Mouse (Mus musculus) adrenal gland, postnatal 14 days (tissue): ENCODE results near the gene Ctxn1. TPM values are rescaled to one million over a fixed set of nuclear protein-coding genes. Genes with fewer than 3 reads are reported as not detected.
A peak's percentile ranks its signal among the peaks of the same experiment; 100 is the strongest.

Experiments used
- DNase-seq: peaks from one replicate; pipeline ENCODE4 v3.0.0; 2021; ENCODE audit warnings: mixed read lengths
- total RNA-seq: library from RNA; stranded (reverse); gene quantifications from 2 replicates; pipeline ENCODE4 v1.2.3, GENCODE M21; 2021

Ctxn1 gene
- total RNA-seq, 1 experiment from 2014 or later: 7.9 TPM

DNA sequence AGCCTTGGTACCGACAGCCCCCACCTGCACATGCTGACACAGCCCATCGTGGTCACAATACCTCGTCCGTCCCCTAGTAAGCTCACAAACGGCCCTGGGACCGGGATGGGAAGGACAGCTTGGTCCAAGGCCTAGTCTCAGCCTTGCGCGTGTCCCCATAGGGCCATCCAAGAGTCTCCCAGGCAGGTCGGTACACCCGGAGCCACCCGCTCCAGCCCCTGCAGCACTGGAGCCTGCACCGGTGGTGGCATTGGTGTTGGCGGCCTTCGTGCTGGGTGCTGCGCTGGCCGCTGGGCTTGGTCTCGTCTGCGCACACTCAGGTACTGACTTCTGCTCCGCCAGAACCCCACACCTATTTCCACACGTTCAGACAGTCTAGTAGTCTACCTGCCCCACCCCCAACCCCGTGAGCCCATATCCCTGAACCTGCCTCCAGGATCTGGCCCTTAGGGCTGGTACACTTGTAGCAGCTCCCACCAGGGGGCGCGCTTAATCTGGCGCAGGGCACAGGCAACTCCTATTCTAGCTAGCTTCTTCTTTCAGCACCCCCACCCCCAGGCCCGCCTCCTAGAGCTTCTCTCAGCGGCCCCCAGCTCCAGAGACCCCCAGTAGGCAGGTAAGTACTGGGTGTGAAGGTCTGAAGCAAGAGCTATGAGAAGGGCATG, 8.6 kb downstream of the Ctxn1 start:
- DNase-seq: peak; percentile 94

DNA sequence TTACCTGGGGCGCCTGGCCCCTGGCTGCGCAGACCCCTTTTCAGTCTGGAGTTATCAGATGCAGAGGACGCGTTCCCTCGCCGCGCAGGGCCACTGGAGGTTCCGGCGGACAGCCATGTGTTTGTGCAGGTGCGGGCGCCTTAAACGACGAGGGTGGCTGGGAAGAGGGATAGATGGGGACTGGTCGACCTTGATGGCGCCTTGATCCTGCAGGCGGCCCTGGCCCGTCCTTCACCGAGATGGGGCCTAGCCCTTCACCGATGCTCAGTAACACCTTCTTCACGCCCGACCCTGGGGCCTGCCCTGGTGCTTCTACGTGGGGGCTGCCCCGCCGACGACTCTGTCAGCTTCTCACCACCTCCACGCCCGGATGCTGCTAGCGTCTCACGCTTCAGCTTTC, 9.9 kb downstream of the Ctxn1 start:
- peak; percentile 76 for DNase-seq

DNA sequence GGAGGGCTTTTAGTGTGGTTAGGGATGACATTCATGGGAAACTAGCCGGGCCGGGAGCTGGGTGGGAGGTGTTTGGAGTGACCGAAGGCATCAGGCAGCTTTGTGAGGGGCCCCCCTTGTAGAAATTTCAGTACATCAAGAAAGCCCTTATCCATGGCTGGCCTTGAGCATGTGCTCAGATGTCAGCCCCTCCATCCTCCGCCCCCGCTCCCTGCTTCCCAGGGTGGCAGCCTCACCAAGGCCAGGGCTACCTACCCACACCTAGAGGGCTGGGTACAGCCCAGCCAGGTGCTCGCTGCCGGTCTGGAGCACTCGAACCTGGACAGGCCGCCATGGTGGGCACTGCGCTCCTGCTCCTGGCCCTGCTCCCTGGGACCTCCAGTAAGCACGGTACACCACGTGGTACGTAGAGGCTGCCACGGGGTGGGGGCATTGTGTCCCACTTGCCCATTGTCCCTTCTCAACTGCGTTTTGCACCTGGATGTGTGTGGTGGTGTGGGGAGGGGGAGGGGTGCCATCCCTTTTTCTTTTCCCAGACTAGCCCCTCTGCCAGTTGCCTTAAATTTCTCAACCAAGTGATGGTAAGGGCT, 11.0 kb downstream of the Ctxn1 start, which contains the start of gene Tgfbr3l:
Gene Tgfbr3l, plus strand, starts transcription at position 264 of the 590 bp plus-strand sequence.
- peak; percentile 53 for DNase-seq

- no peak for DNase-seq
Measured at GRCm38 (mm10) chr8:4247241-4247640, 11.8 kb downstream of the Ctxn1 start.

DNA sequence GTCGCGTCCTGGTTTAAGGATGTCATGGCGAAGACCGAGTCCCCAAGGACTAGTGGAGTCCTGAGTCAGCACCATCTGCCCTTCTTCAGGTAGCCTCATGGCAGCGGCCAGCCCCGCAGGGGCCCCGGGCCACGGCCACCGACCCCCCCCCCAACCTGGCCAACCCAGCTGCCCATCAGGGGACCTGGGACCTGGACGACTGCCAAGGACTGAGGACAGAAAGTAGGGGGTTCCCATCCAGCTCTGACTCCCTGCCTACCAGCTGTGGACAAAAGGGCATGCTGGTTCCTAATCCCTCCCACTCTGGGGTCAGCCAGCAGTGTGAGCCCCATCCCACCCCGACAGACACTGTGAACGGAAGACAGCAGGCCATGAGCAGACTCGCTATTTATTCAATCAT, 13.3 kb downstream of the Ctxn1 start:
- peak; percentile 21 for DNase-seq

DNA sequence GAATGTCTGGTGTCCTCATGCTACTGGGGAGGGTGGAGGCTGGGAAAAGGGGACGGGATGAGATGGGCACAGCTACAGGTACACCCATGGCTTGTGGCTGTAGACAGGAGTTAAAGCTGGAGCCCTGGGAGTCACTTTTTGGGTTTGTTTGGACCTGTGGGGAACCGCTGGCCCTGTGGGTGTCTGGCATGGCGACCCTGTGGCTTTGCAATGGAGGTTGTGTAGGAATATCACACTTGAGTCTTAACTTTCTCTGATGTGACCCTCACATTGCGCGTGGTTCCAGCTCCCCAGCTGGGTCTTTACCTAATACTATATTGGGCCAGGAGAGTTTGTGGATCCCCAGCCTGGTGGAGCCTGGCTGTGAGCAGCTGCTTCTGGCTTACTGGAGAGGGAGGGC, 14.0 kb downstream of the Ctxn1 start:
- DNase-seq: no peak

GRCm38 (mm10) chr8:4239193-4239890, 19.7 kb downstream of the Ctxn1 start:
- DNase-seq: no peak

DNA sequence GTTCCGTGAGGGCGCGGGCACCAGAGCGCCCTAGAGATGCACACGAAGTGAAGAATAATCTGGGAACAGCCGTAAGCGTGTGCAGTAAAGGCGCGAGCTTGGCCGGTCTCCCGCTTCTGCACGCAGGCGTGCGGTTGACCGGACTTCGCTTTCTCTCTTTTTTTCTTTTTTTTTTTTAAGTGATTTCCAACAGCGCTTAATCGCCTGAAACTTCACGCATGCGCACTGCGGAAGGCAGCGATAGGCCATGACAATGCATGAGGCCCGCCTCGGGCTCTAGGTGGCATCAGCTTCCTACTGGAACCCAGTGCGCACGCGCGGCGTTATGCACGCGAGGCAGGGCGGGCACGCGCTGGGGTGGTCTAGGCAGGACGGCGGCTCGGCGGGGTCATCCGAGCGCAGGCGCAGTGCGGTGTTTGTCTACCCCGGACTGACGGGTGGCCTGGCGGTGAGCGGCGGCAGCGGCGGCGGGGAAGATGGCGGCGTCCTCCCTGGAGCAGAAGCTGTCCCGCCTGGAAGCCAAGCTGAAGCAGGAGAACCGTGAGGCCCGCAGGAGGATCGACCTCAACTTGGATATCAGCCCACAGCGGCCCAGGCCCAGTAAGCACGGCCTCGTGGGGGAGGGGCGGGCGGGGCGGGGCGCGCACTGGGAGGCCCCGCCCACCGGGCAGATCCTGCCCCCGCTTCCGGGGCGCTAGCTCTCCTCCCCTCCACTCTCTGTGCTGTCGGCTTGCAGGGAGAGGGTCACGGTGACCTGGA, 20.5 kb downstream of the Ctxn1 start, which contains the start of the genes Map2k7 and Gm49320:
Gene Map2k7, plus strand, starts transcription at position 307 of the 759 bp plus-strand sequence.
Gene Gm49320, plus strand, starts transcription at position 432 of the 759 bp plus-strand sequence.
- peak; percentile 100 for DNase-seq

DNA sequence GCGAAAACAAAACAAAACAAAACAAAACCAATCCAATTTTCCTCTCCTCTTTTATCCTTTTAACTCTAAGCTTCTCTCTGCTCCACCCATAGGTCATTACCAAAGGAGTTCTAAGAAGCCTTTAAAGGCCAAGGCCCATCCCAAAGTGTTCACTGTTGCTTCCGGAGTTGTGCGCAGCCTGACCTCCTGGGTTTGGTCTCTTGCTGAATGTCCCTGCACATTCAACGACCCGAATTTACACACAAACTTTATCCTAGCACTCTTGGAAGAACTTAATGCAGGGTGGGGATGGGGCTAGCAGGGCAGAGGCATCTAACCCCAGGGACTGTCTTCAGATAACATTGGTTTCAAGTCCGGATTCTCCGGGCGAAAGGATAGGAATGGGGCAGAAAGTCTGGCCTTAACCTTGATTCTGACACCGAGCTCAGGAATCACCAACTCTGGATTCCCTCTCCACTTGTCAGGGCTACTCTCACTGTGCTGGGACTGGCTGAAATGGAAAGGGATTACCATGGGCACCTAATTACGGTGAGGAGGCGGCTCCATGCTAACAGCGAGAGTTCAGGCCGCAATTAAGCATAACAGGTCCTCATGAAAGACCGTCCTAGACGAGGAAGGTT, 21.1 kb downstream of the Ctxn1 start:
- peak; percentile 70 for DNase-seq

GRCm38 (mm10) chr8:4230612-4231351, 28.3 kb downstream of the Ctxn1 start:
- no peak for DNase-seq

GRCm38 (mm10) chr8:4229784-4230183, 29.3 kb downstream of the Ctxn1 start:
- no peak for DNase-seq

DNA sequence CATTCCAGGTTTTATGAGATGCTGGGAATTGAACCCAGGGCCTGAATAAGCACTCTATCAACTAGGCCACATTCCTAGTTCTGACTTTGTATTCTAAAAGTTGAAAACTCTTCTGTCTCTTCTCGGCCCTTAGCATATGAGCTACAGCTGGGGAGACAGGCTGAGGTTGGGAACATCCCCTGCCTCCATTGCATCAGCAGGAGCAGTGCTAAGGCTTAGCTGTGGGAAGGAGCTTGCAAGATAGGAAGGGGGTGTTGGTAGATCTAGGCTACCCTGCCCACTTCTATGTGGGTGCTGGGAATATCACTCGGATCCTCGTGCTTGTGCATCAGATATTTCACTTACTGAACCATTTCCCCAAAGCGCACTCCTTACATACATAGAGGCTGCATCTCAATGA, 31.2 kb downstream of the Ctxn1 start:
- no peak for DNase-seq

GRCm38 (mm10) chr8:4226739-4227347, 32.2 kb downstream of the Ctxn1 start, which contains the start of gene Lrrc8e:
Gene Lrrc8e (plus strand): TSS chr8:4226827.
- peak; percentile 87 for DNase-seq

DNA sequence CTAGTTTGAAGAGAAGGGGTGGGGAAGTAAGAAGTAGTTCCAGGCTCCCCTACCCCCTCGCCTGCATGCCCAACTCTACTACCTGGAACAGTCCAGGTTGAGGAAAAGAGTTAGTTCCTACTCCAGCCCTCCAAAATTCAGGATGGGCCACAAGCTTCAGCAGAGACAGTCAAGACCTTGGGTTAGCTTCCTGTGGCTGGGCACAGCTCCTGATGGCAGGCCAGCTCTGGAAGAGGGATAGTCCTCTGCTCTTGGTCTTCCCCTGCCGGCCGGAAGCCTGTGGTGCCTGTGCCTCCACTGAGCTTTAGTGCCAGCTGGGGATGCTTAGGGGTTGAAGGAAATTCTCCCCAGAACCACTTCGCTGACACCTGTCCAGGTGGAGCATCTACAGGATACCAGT, 32.8 kb downstream of the Ctxn1 start:
- no peak for DNase-seq

GRCm38 (mm10) chr8:4222059-4222458, 37.0 kb downstream of the Ctxn1 start:
- no peak for DNase-seq

DNA sequence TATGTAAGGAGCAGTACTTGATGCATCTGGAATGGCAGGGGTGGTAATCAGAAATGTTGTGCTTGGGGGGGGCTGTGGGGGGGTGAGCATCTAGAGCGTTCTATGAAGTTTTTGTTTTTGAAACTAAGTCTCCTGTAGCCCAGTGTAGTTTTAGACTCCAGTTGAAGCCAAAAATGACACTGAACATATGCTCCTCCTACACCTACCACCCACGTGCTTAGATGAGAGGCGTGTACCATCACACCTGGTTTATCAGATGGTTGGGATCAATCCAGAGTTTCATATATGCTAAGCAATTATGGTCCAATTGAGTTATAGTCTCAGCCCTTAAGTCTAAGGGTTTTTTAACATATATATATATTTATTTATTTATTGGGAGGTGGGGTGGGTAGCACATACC, 39.5 kb downstream of the Ctxn1 start:
- no peak for DNase-seq

DNA sequence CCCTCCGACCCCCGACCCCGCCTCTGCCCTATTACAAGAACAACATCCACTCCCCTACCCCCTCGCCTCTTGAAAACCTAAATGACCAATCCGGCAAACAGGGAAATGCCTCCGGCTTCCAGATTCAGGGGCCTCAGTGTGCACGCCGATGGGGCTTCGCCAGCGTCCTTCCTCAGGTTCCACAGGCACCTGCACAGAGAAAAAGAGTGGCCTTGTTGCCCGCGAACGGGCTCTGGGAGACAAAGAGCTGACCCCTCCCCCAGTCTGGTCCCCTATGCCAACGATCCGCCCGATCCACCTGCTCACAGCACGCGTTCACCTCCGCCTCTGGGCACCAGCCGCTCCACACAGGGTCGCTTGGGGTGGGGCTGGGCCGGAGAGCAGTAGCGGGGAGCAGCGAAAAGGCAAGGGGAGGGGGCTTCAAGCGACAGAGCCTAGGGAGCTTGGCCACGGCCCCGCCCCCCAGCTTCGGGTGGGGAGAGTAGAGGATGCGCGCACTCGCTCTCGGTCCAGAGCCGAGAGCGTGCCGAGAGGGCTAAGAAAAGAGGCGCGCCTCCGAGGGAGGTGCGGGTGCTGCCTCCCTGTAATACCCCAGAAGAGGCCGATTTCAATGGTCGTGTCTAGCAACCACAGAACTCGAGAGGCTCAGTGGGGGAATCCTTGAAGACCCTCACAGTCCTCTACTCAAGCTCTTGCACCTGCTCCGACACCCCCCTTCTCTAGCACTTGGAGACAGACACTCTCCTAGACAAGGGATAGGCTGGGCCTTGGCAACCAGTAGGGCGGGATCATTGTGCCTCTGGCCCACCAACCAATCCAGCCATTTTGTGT, 42.1 kb downstream of the Ctxn1 start, which contains the start of gene Prr36:
Gene Prr36, minus strand, starts transcription at position 669 of the 831 bp plus-strand sequence.
- peak; percentile 73 for DNase-seq

DNA sequence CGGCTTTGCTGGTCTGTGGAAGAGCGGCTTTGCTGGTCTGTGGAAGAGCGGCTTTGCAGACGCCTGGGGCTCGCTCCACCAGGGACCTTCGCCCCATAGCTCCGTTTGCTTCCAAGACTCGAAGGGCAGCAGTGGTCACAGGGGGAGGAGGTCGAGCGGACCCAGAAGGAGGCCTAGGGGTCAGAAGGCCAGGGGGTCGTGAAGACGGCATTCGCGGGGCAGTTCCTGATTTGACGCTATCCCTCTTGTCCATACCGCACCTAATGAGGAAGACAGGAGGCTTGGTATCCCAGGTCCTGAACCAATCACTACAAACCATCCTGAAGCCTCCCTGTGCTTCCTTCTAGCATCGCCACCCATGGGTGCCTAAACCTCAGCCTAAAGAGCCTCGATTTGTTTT, 42.8 kb downstream of the Ctxn1 start:
- DNase-seq: no peak
